1 mouse cellular context compared by ENCODE assay signal in the genomic region with DNA sequence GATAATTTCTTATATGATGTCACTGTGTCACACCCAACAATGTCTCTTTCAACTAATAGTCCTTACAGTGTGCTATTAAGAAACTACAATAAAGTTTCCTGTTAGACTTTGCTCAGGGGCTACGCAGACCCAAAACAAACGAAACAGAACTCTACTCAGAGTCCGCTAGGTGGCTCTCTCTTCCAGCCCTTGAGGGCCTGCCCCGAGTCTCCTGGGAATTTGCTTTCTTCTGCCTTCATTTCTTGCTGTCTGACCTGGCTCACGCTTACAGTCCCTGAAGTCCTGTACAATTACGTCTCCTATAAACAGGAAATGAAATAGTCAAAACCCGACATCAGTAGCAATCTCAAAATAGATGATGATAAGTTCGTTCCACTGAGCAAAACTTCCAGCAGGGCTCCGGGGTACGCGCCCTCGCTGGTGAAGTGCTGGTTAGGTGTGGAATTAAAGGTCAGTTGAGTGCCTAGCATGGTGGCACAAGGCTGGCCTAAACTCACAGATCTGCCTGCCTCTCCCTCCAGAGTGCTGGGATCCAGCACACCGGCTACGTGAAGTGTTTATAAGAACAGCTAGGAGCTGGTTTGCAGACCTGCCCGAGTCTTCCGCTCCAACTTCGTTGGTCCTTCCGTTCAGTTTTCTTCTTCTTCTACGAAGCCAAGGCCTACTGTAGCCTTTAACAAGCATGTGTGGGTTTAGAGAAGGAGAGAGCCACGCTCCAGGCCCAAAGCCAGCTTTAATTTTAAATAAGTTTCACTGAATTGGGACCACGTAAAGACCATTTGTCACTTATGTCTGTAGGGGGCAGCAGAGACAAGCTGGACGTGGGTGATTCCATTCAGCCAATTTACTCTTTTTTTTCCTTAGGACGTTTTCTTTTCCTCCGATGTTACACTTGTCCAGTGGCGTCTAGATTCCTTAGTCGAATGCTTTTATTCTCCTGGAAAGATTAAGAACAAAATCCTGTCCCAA.
A peak's percentile ranks its signal among the peaks of the same experiment; 100 is the strongest.
TF ChIP-seq lines count a peak whose summit lies in the region.

No protein-coding gene starts in this region.

TF ChIP-seq in MEL, 35 proteins besides CTCF, POLR2A, EP300 and RAD21 (continued from another document):
- TF ChIP-seq MEF2A (IDR thresholded peaks at IDR 0.05; ENCODE audit: extremely low read depth, insufficient replicate concordance, low read depth, low read length, poor library complexity, severe bottlenecking), result no peak
- peak; percentile 70 for TF ChIP-seq ZC3H11A (IDR thresholded peaks at IDR 0.05; ENCODE audit: low read depth, low read length)
- TF ChIP-seq ZMIZ1 (IDR thresholded peaks at IDR 0.05; ENCODE audit: low read depth, low read length), result no peak
- TF ChIP-seq POLR2AphosphoS2 (IDR thresholded peaks at IDR 0.05; ENCODE audit: low read length), result no peak
- no peak for TF ChIP-seq MAFK (IDR thresholded peaks at IDR 0.05; ENCODE audit: borderline replicate concordance, low read depth, low read length)
- TF ChIP-seq SMC3 (IDR thresholded peaks at IDR 0.05; ENCODE audit: low read depth, low read length), result peak; percentile 76
- peak; percentile 92 for TF ChIP-seq ZNF384 (IDR thresholded peaks at IDR 0.05; ENCODE audit: low read depth, low read length)
- peak; percentile 48; the same call in 1 of the 2 replicates for TF ChIP-seq HCFC1 (IDR thresholded peaks at IDR 0.05; ENCODE audit: low read depth, low read length)
- 0 out of 2 replicates have a peak, but pooled peaks have one; percentile 4 for TF ChIP-seq GATA1 (IDR thresholded peaks at IDR 0.05; ENCODE audit: low read depth, low read length)
- no peak; the same call in 1 of the 2 replicates for TF ChIP-seq NELFE (IDR thresholded peaks at IDR 0.05; ENCODE audit: low read depth, low read length)
- TF ChIP-seq TCF12 (IDR thresholded peaks at IDR 0.05; ENCODE audit: low read depth, low read length), result no peak
- TF ChIP-seq TBP (IDR thresholded peaks at IDR 0.05; ENCODE audit: low read depth, low read length), result 0 out of 2 replicates have a peak, but pooled peaks have one; percentile 22
- 0 out of 2 replicates have a peak, but pooled peaks have one; percentile 24 for TF ChIP-seq MAZ (IDR thresholded peaks at IDR 0.05; ENCODE audit: low read depth, low read length)
- TF ChIP-seq UBTF (IDR thresholded peaks at IDR 0.05; ENCODE audit: borderline replicate concordance, insufficient read depth, low read depth, low read length), result no peak
- no peak for TF ChIP-seq RCOR1 (IDR thresholded peaks at IDR 0.05; ENCODE audit: low read depth, low read length)
- TF ChIP-seq CHD2 (IDR thresholded peaks at IDR 0.05; ENCODE audit: low read length), result no peak
- no peak for TF ChIP-seq BHLHE40 (IDR thresholded peaks at IDR 0.05; ENCODE audit: borderline replicate concordance, low read depth, low read length)
- peak; percentile 59 for TF ChIP-seq MXI1 (IDR thresholded peaks at IDR 0.05; ENCODE audit: low read depth, low read length)
- TF ChIP-seq MYB (IDR thresholded peaks at IDR 0.05; ENCODE audit: low read depth, low read length), result no peak
- no peak for TF ChIP-seq USF1 (IDR thresholded peaks at IDR 0.05; ENCODE audit: low read depth, low read length)
- 0 out of 2 replicates have a peak, but pooled peaks have one; percentile 34 for TF ChIP-seq MYC (IDR thresholded peaks at IDR 0.05; ENCODE audit: low read depth, low read length)
- no peak for TF ChIP-seq TAL1 (IDR thresholded peaks at IDR 0.05; ENCODE audit: low read length)
- TF ChIP-seq NRF1 (IDR thresholded peaks at IDR 0.05; ENCODE audit: insufficient read depth, low read depth, low read length, poor library complexity, severe bottlenecking), result no peak
- TF ChIP-seq GABPA (IDR thresholded peaks at IDR 0.05; ENCODE audit: low read depth, low read length), result no peak
- no peak for TF ChIP-seq KAT2A (conservative IDR thresholded peaks at IDR 0.05; ENCODE audit: low read depth, low read length)
- no peak for TF ChIP-seq MAX (IDR thresholded peaks at IDR 0.05; ENCODE audit: low read length)
- TF ChIP-seq ELF1 (IDR thresholded peaks at IDR 0.05; ENCODE audit: low read depth, low read length), result no peak; the same call in 1 of the 2 replicates
- TF ChIP-seq SIN3A (IDR thresholded peaks at IDR 0.05; ENCODE audit: low read length), result peak; percentile 70
